Mouse (Mus musculus) lung, adult 18-20 months (tissue): ENCODE results near the gene Foxm1.

ENCODE experiments used
- DNase-seq, 2 experiments: peaks; one replicate each; pipeline ENCODE4 v3.0.0; 2022; ENCODE audit warnings: mixed read lengths in 2 of 2

Foxm1 gene

GRCm38 (mm10) chr6:128362381-128363006 lies at the start of gene Foxm1, which contains the start of gene Rhno1:
Foxm1 (plus strand) TSS chr6:128362967.
Rhno1 (minus strand) TSS chr6:128362911.
- peak; percentile 86 to 89 for DNase-seq

GRCm38 (mm10) chr6:128314796-128315195 lies 48.0 kb upstream of the Foxm1 start:
- DNase-seq = no peak

GRCm38 (mm10) chr6:128315597-128315996 lies 47.2 kb upstream of the Foxm1 start:
- no peak for DNase-seq

GRCm38 (mm10) chr6:128318317-128318716 lies 44.5 kb upstream of the Foxm1 start:
- peak; percentile 23 to 54 for DNase-seq

- DNase-seq = peak; percentile 68 to 77
These were observed 28.2 kb upstream of the Foxm1 start for GRCm38 (mm10) chr6:128334397-128335124.

GRCm38 (mm10) chr6:128337467-128337866 lies 25.3 kb upstream of the Foxm1 start:
- DNase-seq = no peak

GRCm38 (mm10) chr6:128338876-128339275 lies 23.9 kb upstream of the Foxm1 start:
- DNase-seq = no peak

GRCm38 (mm10) chr6:128341956-128342723 lies 20.6 kb upstream of the Foxm1 start:
- no peak for DNase-seq

- no peak for DNase-seq
These were observed 17.1 kb upstream of the Foxm1 start for GRCm38 (mm10) chr6:128345623-128346022.

GRCm38 (mm10) chr6:128346782-128347181 lies 16.0 kb upstream of the Foxm1 start:
- DNase-seq = no peak

- DNase-seq = no peak
These were observed 13.1 kb upstream of the Foxm1 start for GRCm38 (mm10) chr6:128349711-128350110.

GRCm38 (mm10) chr6:128354140-128354539 lies 8.6 kb upstream of the Foxm1 start:
- no peak for DNase-seq

GRCm38 (mm10) chr6:128355201-128355681 lies 7.5 kb upstream of the Foxm1 start:
- DNase-seq = peak; percentile 15 to 18

- DNase-seq = peak; percentile 95 to 96
These were observed 6.9 kb upstream of the Foxm1 start, which contains the start of gene Tulp3 for GRCm38 (mm10) chr6:128355726-128356416. Tulp3 (minus strand) TSS chr6:128355851.

GRCm38 (mm10) chr6:128358999-128359398 lies 3.8 kb upstream of the Foxm1 start:
- DNase-seq = peak; percentile 44 to 66

- DNase-seq = no peak
These were observed 866 bp upstream of the Foxm1 start for GRCm38 (mm10) chr6:128361901-128362300.

- DNase-seq = no peak
These were observed 449 bp downstream of the Foxm1 start for GRCm38 (mm10) chr6:128363007-128363825.

- no peak for DNase-seq
These were observed 2.0 kb downstream of the Foxm1 start for GRCm38 (mm10) chr6:128364721-128365120.

- no peak for DNase-seq
These were observed 3.7 kb downstream of the Foxm1 start for GRCm38 (mm10) chr6:128366466-128366865.

- no peak for DNase-seq
These were observed 7.3 kb downstream of the Foxm1 start for GRCm38 (mm10) chr6:128370040-128370439.

GRCm38 (mm10) chr6:128375192-128375591 lies 12.4 kb downstream of the Foxm1 start, which contains the start of the genes Tex52 and Gm44596:
Tex52 (plus strand) TSS chr6:128375456.
Gm44596 (plus strand) TSS chr6:128375503.
- DNase-seq = peak; percentile 12 to 24
